Mouse (Mus musculus) adrenal gland, adult 8-10 months (tissue): ENCODE results near the gene Gns. TPM values are rescaled to one million over a fixed set of nuclear protein-coding genes. Genes with fewer than 3 reads are reported as not detected.

ENCODE experiments used
- DNase-seq: peaks from one replicate; pipeline ENCODE4 v3.0.0; 2022
- total RNA-seq, 4 experiments: library from RNA; stranded (reverse); gene quantifications; 2 replicates each; pipeline ENCODE4 v1.2.4; 2022

The Gns gene
- total RNA-seq, 4 experiments from 2014 or later: 181 to 274 (median 211) TPM

DNA sequence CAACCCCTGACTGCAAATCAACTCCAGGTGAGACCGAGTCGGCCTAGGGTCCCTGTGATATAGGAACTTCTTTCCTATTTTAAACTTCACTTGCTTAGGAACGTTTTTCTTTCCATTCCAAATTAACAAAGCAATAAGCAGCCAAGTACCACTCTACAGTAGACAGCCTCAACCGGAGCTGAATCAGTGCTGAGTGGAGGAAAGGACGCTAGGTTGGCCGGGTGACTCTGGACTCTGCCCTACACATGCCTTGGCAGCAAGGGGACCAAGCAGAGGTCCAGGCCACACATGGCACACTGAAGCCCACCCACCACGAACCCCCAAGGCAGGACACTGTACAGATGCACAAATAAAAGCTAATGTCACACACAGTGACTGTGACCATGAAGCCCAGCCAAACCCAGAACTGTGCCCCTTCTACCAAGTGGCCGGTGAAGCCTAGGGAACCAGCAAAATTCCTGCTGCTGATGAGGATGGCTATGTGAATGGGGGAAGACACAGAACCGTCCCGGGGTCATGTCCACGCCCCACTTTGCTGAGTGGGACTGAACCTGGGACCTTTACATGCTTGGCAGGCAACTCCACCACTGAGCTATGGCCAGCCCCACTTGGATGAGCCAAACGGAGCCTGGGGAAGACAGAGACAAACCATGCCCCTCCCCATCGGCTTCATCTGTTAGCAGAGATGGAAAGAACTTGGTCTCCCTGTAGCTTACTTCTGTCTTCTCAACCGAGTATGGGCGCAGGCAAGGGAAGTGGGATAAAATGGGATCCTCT, 66.1 kb downstream of the Gns start:
- DNase-seq: no peak

GRCm38 (mm10) chr10:121432041-121432634, 67.2 kb downstream of the Gns start:
- no peak for DNase-seq

GRCm38 (mm10) chr10:121432635-121433280, 67.9 kb downstream of the Gns start:
- DNase-seq: no peak

- DNase-seq: no peak
These were observed 69.7 kb downstream of the Gns start for GRCm38 (mm10) chr10:121434441-121435103.

- DNase-seq: no peak
These were observed 70.8 kb downstream of the Gns start for GRCm38 (mm10) chr10:121435546-121436257.

- DNase-seq: no peak
These were observed 71.4 kb downstream of the Gns start for GRCm38 (mm10) chr10:121436258-121436645.

- no peak for DNase-seq
These were observed 71.8 kb downstream of the Gns start for GRCm38 (mm10) chr10:121436693-121437092.

- no peak for DNase-seq
These were observed 73.2 kb downstream of the Gns start for GRCm38 (mm10) chr10:121438109-121438508.

DNA sequence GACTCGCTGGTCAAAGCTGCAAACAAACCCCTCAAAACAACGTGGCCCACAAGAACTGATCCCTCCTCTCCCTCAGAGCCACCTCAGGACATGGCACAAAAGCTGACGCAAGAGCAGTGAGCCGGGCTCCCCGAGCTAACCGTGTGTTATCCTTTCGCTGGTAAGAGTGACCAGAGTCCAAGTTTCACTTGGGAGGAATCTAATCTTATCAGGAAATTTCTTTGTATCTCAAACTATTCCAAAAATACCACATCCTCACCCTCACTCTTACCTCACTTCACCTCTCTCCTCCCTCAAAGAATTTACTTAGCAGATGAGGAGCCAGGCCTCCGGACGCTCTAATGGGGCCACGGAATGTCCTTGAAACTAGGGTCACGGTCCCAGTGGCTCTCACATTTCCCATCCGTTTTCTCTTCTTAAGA, 74.4 kb downstream of the Gns start:
- no peak for DNase-seq

DNA sequence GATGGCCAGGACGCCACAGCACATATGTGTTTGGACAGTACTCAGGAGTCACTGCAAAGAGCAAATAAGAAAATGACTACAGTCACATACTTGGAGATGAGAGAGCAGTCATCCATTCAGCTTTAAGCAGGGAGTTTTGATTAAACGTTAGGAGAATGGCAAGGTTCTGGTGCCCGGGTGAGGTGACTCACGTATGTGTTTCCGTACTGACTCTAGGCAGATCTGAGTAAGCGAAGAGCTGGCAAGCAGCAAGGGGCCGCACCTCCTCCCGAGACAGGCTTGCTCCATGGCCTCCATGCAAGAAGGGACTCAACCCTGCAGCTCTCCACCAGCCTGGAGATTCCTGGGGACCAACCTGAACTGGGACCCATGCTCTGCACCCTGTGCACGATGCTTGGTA, 78.9 kb downstream of the Gns start:
- DNase-seq: peak; percentile 55

GRCm38 (mm10) chr10:121444198-121444597, 79.3 kb downstream of the Gns start:
- DNase-seq: no peak

- no peak for DNase-seq
These were observed 80.9 kb downstream of the Gns start for GRCm38 (mm10) chr10:121445808-121446207.

Other genes starting within 250 kb of the Gns start
- 10 to 100 TPM in 1 of 4 experiments, 1 to 10 TPM in 3; 3.2 to 11.0 (median 7.9) TPM for gene Tbc1d30, start 13.8 kb upstream of the Gns start, total RNA-seq
- 10 to 100 TPM; 36.3 to 54.6 (median 44.0) TPM for gene Rassf3, start 111.3 kb downstream of the Gns start, total RNA-seq
- 10 to 100 TPM; 39.5 to 57.7 (median 47.9) TPM for gene Tbk1, start 221.7 kb downstream of the Gns start, total RNA-seq